Mouse (Mus musculus): ENCODE measurements around the gene Nefh.

The Nefh gene

DNA sequence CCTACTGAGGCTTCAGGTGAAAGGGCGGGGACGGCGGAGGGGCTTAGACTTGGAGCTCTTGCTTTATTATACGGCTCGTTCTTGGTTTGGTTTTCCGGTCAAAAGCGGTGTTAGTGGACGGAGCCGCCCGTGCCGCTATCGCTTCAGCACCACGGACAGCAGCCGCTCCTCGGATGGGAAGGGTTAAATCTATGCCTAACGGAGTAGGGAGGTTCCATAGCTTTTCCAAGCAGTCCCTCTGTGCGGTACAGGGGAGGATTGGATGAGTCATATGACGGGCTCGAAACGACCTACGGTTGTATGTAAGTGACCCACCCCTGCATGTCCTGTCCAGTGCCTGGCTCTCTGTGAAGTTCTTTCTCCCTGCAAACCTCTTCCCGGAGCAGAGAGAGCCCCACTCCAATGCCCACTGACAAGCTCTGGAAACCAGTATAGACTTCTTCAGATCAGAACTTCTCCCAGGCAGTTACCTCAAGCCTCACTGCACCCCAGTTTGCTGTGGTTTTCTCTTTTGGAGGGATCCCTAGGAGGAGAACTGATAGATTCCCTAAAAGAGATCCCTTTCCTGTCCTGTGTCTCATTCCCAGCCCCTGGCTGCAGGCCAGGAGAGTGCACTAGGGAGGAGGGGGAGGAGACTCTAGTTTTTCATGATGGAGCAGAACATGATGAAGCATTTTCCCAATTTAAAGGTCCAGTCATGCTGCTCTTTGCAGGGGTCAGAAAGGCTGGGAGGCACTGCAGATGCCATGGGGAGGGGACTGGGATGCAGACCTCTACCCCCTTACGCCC lies 1.6 kb upstream of the Nefh start:
- peak; percentile 72 for DNase-seq

- no peak for DNase-seq
Observed at GRCm38 (mm10) chr11:4948792-4949191, 928 bp upstream of the Nefh start.

GRCm38 (mm10) chr11:4946947-4947812 lies 684 bp downstream of the Nefh start:
- DNase-seq = peak; percentile 87

DNA sequence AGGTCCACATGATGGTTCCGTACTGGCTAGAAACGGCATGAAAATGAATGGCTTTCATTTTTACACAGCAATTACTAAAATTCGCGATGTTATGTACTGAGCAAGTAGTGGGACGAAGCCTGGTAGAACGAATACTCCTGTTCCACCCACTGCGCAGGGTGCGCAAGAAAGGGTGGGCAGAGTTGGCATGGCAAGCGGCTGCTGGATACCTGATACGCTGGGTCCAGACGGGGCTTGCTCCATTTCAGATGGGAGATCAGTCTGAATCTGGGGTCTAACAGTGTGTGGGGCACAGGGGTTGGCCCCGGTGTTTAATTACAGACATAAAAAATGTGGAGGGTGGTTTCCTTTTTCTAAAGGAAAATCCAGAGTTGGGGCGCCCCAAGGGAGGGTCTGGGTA lies 1.3 kb downstream of the Nefh start:
- no peak for DNase-seq

DNA sequence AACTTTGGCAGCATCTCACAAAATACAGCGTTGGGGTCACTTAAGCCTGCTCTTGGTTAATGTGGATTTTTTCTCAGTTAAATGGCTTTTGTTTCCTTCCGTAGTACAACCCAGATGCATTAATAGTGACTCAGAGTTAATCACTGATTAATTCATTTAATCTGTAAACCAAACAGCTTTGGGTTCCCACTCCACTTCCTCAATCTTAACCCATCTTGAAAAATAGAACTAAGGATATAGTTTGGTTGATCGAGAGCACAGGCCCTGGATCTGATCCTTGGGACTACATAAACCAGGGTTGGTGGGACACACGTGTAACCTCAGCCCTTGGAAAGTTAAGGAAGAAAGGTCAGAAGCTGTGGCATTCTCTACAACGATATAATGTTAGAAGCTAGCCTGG lies 11.6 kb downstream of the Nefh start:
- no peak for DNase-seq

DNA sequence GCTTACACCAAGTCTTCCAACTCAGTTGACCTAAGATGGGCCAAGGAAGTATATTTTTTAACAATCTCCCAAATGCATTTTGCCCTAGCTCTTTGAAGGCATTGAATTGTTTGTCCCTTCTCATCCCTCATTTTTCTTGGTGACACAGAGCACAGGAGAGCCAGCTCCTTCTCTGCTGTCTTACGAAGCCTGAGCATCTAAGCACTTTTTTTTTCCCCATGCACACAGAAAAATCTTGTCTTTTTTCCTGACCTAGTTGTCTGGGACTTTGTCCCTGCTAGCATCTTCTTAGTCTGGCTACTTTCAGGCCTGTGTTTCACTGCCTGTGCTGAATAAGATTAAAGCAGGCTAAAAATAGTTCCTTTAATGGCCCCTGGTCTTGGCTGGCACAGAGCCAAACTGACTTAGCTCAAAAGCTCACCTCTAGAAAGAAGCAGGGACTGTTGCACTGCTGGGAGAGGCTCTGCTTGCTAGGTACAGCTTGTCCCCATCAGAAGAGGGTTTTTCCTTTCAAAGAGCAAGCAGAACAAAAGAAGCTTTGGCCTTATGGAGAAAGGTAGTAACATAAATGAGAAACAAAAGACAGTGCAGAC lies 16.8 kb downstream of the Nefh start:
- DNase-seq = peak; percentile 81

GRCm38 (mm10) chr11:4927224-4927623 lies 20.6 kb downstream of the Nefh start:
- DNase-seq = no peak

GRCm38 (mm10) chr11:4921751-4922150 lies 26.1 kb downstream of the Nefh start:
- no peak for DNase-seq

GRCm38 (mm10) chr11:4921281-4921680 lies 26.6 kb downstream of the Nefh start:
- DNase-seq = no peak

- peak; percentile 71 for DNase-seq
Observed at GRCm38 (mm10) chr11:4916068-4916467, 31.8 kb downstream of the Nefh start.

GRCm38 (mm10) chr11:4906231-4906630 lies 41.6 kb downstream of the Nefh start:
- no peak for DNase-seq

- DNase-seq = peak; percentile 60
Observed at GRCm38 (mm10) chr11:4901956-4902355, 45.9 kb downstream of the Nefh start.

DNA sequence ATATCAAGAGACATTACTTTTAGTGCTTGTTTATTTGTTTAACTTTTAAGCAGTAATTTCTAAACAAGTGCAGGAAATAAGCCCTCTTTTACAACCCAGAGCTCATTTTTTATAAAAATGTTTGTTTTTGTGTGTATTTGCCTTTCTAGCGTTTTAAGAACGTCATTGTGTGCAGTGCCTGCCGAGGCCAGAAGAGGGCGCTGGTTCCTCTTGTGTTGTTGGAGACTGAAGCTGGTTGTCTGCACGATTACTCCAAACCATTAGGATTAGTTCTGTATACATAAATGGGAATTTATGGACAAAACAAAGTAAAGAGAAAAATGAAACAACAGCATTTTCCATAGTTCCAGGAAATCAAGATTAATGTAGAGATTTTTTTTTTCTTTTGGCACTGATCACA lies 47.4 kb downstream of the Nefh start:
- peak; percentile 38 for DNase-seq

DNA sequence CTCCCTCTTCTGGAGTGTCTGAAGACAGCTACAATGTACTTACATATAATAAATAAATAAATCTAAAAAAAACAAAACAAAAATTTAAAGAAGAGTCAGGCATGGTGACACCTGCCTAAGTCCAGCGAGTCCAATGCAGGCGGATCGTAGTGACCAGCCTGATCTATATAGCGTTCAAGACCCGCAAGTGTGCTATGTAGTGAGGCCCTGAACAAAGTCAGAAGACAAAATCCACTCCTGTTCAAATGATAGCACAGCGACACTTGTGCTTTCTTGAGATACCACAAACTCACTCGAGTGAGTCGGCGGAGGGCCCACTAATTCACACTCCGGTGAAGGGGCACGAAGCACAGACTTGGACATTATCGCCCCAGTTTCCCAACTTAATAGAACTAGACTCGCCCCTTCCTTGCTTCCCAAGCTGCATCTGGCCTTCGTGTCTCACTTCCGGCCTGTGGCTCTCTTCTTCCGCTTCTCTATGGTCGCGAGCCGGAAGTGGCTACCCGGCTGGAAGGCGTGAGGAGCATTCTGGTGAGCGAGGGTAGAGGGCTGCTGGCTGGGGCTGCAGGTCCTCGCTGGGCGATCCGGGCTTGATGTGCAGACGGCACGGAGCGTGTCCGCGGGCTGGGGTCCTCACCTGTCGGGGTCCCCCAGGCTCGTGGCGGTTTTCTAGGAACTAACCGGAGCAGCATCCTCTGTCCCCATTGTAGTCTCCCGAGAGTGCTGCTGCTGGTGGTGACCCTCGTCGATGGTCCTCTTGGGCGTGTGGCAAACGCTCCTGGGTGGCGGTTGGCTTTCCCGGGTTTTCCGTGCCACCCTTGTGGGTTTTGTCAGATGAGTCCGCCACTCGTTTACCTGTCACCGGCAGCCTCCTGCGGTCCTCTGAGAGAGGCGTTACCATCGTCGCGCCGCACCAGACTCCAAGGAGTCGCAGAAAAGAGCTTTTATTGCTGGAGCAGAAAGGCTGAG lies 52.7 kb downstream of the Nefh start, which contains the start of gene Thoc5:
TSS of gene Thoc5 (plus strand) at position 473 of the 969 bp plus-strand sequence.
- DNase-seq = peak; percentile 94

Data from retina, postnatal 1 day (tissue).